Mouse (Mus musculus) liver, adult 2 months (tissue): ENCODE measurements around the gene Npnt.

Source experiments
- CTCF ChIP-seq: fragments of 200-500 bp; IDR thresholded peaks from 2 replicates; pipeline ENCODE4 v1.5.1; 2011; ENCODE audit warnings: low read depth, low read length, control low read depth
- POLR2A ChIP-seq: fragments of 200-500 bp; IDR thresholded peaks from 2 replicates; pipeline ENCODE4 v1.6.1; 2011; ENCODE audit warnings: low read length, control low read depth; ENCODE audit not compliant: insufficient read depth; ENCODE audit errors: extremely low read depth

DNA sequence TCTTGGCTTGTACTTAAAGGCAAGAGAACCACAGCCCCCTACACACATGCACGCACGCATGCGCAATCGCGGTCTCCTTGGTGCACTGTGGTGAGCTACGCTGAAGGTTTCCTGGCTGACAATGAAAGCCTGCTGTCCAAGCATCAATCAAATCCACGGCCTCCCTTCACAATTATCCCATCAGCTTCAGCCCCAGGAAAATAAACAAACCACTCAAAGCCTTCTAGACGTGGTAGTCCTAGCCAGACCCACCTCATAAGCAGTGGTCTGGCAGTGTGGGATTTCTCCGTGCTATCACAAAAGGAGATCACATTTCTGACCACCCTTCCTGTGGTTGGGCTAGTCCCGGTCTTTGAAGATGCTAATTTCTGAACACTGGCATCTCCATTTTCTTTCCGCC is 91.2 kb downstream of the Npnt start:
- TF ChIP-seq CTCF: no peak
- TF ChIP-seq POLR2A: no peak
